Mouse (Mus musculus) embryonic facial prominence, embryonic 13.5 days (tissue): ENCODE measurements around the gene 1810046K07Rik. TPM values are rescaled to one million over a fixed set of nuclear protein-coding genes. Genes with fewer than 3 reads are reported as not detected.

ENCODE experiments used
- ATAC-seq: fragments of 200-750 bp; cut with Nextera tagmentation; 2 replicates; pipeline ENCODE4 v1.8.0; 2017; ENCODE audit warnings: low read depth; ENCODE audit not compliant: insufficient number of reproducible peaks, insufficient read depth, low FRiP score, low TSS enrichment
- H3K27ac ChIP-seq: fragments of 300-500 bp; sonication (generic); 2 replicates; pipeline ENCODE4 v1.5.1; 2015; ENCODE audit warnings: moderate library complexity, mild to moderate bottlenecking, inconsistent platforms
- H3K27me3 ChIP-seq: fragments of 300-500 bp; sonication (generic); 2 replicates; pipeline ENCODE4 v1.6.1; 2015; ENCODE audit warnings: mild to moderate bottlenecking, inconsistent platforms
- H3K36me3 ChIP-seq: fragments of 300-500 bp; sonication (generic); 2 replicates; pipeline ENCODE4 v1.6.1; 2015; ENCODE audit warnings: mild to moderate bottlenecking, inconsistent platforms
- H3K4me1 ChIP-seq: fragments of 300-500 bp; sonication (generic); 2 replicates; pipeline ENCODE4 v1.6.1; 2015; ENCODE audit warnings: inconsistent platforms
- H3K4me2 ChIP-seq: fragments of 300-500 bp; sonication (generic); 2 replicates; pipeline ENCODE4 v1.6.1; 2015; ENCODE audit warnings: moderate library complexity, mild to moderate bottlenecking, inconsistent platforms
- H3K4me3 ChIP-seq: fragments of 300-500 bp; sonication (generic); 2 replicates; pipeline ENCODE4 v1.5.1; 2015; ENCODE audit warnings: mild to moderate bottlenecking, inconsistent platforms
- H3K9ac ChIP-seq: fragments of 300-500 bp; sonication (generic); 2 replicates; pipeline ENCODE4 v1.6.1; 2015; ENCODE audit warnings: mild to moderate bottlenecking, inconsistent platforms
- H3K9me3 ChIP-seq: fragments of 300-500 bp; sonication (generic); 2 replicates; pipeline ENCODE4 v1.6.1; 2016; ENCODE audit warnings: inconsistent platforms
- WGBS: fragments of 180-500 bp; shearing (Covaris S2); methylation state at CpG from one replicate; pipeline ENCODE4 v1.1.7; 2015; ENCODE audit warnings: mixed read lengths; 5-methylcytosine and 5-hydroxymethylcytosine counted together
- polyA plus RNA-seq: library from polyadenylated mRNA; unstranded; fragments of >200 nt; fragmentation: Nextera tagmentation; extraction: Ambion mirVana; gene quantifications from 2 replicates; pipeline ENCODE4 v1.2.1, GENCODE M21; 2015

Gene 1810046K07Rik
- polyA plus RNA-seq, 1 experiment from 2014 or later: not detected

DNA sequence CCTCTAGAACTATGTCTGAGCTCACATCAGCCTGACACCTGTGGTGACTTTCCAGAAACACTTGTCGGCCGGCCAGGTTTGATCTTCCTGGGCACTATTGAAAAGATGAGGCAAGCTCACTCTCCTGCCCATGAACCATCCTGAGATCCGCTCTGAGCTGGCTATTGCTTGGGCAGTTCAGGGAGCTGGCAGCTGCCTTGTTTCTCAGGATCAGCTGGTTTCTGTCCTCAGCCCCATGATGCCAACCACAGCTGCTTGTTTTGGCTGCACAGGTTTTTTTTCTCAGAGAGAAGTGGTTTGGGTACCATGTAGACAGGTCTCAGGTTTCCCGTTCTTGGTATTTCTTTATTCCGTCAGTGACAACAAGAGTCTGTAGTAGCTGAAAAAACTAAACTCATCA, 70.3 kb downstream of the 1810046K07Rik start:
- ATAC-seq: no peak
- H3K27ac ChIP-seq: no peak overlapping the region
- peaks cover 3% of the 10 kb centered on the region; the same call in 1 of the 2 replicates for H3K9me3 ChIP-seq
- H3K4me1 ChIP-seq: no peaks in the 10 kb centered on the region
- H3K27me3 ChIP-seq: no peaks in the 10 kb centered on the region
- H3K9ac ChIP-seq: no peak overlapping the region
- WGBS: 77% methylated on average over 5 of the region's 5 CpGs
- H3K4me2 ChIP-seq: no peak overlapping the region
- H3K4me3 ChIP-seq: no peak overlapping the region
- no peaks in the 10 kb centered on the region for H3K36me3 ChIP-seq

DNA sequence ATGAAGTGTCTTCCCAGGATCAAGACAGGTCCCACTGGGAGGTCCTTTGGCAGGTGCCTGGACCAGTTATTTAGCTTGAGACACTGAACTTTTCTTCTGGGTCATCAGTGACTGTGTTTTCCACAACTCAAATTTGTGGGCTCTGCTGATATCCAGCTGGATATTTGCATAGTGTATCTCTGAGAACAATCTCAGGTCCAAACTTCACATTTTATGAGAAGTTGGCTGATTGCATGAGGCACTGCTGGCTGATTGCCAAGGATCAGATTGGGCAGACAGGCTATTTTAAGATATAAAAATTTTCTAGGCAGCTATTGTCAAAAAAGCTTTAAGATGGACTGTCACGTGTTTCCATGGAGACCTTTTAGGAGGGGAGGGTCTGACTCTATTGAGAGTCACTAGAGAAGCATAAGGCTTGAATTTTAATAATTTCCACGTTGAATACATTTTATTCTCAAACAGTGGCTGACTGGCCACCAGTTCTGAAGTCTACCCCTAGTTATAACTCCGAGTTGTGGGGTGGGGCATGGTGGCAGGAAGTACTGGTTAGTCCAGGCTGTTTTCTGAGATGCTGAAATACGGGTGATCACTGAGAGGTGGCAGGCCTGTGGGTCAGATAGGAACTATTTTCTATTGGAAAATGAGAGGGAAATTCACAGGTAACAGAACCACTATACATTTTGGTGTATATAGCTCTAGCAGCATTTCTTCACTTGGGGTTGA, 71.8 kb downstream of the 1810046K07Rik start:
- 63% methylated on average over 4 of the region's 4 CpGs for WGBS

More for the DNA sequence above, 71.8 kb downstream of the 1810046K07Rik start:
- peaks cover 3% of the 10 kb centered on the region; the same call in 1 of the 2 replicates for H3K9me3 ChIP-seq
- no peaks in the 10 kb centered on the region for H3K36me3 ChIP-seq
- H3K4me2 ChIP-seq: no peak overlapping the region
- no peak overlapping the region for H3K9ac ChIP-seq
- ATAC-seq: no peak
- H3K27me3 ChIP-seq: no peaks in the 10 kb centered on the region
- H3K27ac ChIP-seq: no peak overlapping the region
- H3K4me3 ChIP-seq: no peak overlapping the region
- peaks cover 4% of the 10 kb centered on the region for H3K4me1 ChIP-seq

Other genes with a start within 250 kb of the 1810046K07Rik start
- gene 4833427G06Rik, start 226.8 kb downstream of the 1810046K07Rik start, polyA plus RNA-seq: not detected in 2 replicates
- gene Gm32742, start 163.4 kb downstream of the 1810046K07Rik start, polyA plus RNA-seq: 0.03 TPM in 2 replicates
- gene Pou2af1, start 115.2 kb downstream of the 1810046K07Rik start, polyA plus RNA-seq: 0.15 TPM in 1 of 2 replicates, not detected in the other
- 3.3 and 3.7 TPM in 2 replicates for gene Colca2, start 50.3 kb downstream of the 1810046K07Rik start, polyA plus RNA-seq